Mouse (Mus musculus) spleen, postnatal 36 days (tissue): ENCODE results near the gene Vpreb3.

Source experiments
- DNase-seq, 2 experiments: peaks; one replicate each; pipeline ENCODE4 v3.0.0; 2022; ENCODE audit warnings: low spot score in 2 of 2, mixed read lengths in 1 of 2

Vpreb3 gene

DNA sequence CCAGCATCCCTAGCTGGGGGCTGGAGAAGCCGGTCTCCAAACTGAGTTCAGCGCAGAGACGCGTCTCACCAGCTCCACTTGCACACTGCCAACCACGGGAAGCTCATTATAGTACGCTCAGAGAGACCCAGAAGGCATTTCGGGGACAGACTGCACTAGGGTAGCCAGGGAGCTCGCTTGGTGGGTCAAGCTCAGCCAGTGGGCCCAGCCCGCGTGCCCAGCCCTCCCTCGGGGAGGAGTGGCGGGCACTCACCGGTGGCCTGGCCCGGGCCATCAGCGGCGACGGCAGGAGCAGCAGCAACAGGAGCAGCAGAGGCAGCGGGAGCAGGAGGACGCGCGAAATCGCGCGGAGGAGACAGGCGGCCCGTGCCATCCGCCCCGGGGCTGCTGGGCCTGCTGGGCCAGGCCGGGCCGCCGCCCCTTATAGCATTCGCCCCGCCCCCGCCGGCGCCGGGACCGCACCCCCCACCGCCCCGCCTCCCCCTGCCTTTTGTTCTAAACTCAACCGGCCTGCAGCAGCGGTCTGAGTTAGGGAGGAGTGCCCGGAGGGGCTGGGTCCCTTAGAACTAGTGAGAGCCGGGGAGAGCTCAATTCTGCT, 10.7 kb upstream of the Vpreb3 start:
- DNase-seq = peak; percentile 31 to 58

DNA sequence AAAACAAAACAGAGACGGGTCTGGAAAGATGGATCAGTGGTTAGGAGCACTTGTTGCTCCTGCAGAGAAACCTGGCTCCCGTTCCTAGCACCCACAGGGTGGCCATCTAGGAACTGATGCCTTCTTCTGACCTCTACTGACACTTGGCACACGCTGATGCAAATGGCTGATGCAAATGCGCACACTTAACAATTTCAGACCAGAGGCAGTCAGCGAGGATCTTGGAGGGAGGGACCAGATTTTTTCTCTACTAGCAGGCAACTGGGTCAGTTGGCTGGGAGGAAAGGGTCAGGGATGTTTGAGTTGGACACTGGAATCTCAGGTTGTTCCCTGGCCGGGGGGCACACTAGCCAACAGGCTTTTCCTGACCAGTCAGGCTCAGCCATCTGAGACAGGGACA, 10.0 kb upstream of the Vpreb3 start, which contains the start of gene Chchd10:
Gene Chchd10, plus strand, starts transcription at position 240 of the 400 bp plus-strand sequence.
- DNase-seq = no peak

DNA sequence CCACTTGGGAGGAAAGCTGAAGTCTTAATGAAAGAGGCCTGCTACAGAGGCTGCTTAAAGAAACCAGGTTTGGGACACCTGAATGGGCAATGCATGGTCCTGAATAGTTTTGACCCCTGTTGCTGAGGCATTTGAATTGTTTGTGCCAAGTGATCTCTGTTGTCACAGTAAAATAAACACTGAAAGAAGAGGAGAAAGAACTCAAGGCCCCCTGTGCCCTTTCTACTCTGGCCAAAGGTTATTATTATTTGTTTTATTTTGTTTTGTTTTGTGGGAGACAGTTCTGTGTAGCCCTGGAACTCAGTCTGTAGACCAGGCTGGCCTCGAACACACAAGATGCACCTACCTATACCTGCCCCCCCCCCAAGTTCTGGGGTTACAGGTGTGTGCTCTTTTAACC, 7.9 kb upstream of the Vpreb3 start:
- no peak for DNase-seq

DNA sequence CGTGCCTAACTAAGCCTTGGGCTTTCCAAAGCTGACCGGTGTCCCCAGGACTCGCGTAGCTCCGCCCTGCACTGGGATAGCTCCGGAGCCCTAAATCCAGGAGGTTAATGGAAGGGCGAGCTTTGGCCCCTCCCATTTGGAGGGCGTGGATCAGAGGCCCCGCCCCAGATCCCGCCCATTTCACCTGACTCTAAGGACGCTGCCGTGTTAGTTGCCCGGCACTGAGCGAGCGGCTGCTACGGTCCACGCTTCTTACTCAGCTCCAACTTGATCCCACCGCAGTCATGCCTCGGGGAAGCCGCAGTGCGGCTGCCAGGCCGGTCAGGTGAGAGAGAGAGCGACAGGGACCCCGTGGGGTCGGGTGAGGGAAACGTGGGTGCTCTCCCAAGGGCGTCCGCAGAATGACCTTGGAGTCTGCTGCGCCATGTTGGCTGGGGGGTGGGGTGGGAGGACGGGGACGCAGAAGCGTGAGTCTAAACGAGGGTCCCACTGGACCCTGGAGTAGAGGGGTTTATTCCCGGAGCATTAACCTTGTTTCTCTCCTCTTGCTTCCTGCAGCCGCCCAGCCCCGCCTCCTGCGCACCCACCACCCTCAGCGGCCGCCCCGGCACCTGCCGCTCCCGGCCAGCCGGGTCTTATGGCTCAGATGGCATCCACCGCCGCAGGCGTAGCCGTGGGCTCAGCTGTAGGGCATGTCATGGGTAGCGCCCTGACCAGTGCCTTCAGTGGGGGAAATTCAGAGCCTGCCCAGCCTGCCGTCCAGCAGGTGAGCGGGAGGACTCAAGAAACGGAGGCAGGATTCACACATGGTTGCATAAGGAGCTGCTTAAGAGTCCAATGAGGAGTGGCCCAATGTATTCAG, 6.9 kb upstream of the Vpreb3 start, which contains the start of gene Mmp11:
Gene Mmp11, minus strand, starts transcription at position 817 of the 862 bp plus-strand sequence.
- peak; percentile 58 to 66 for DNase-seq

DNA sequence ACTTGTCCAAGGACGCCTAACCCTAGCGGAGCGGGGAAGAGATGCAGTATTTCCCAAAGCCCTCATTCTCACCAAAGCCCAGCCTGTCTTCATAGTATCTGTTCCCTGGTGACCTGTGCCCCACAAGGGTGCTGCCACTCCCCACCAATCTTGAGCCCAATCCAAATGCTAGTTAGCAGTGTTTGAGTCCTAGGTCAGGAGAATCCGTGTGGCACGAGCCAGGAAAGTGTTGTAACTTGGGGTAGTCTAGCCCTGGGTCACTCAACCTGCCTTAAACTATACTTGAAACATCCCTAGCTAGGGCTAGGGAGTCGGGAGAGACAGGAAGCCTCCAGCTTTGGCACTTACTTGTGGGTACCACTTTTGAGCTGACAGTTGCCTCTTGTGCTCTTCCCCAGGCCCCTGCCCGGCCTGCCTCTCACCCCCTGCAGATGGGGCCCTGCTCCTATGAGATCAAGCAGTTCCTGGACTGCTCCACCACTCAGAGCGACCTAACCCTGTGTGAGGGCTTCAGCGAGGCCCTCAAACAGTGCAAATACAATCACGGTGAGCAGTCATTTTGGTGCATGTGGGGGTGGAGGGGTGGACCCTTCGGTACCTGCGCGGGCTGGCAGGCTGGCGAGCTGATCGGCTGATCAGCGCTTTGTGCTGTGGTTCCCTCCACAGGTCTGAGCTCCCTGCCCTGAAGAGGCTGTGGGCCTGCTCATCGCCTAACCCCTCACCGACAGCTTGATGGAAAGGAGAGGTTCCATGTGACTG, 5.8 kb upstream of the Vpreb3 start:
- peak; percentile 35 to 36 for DNase-seq

DNA sequence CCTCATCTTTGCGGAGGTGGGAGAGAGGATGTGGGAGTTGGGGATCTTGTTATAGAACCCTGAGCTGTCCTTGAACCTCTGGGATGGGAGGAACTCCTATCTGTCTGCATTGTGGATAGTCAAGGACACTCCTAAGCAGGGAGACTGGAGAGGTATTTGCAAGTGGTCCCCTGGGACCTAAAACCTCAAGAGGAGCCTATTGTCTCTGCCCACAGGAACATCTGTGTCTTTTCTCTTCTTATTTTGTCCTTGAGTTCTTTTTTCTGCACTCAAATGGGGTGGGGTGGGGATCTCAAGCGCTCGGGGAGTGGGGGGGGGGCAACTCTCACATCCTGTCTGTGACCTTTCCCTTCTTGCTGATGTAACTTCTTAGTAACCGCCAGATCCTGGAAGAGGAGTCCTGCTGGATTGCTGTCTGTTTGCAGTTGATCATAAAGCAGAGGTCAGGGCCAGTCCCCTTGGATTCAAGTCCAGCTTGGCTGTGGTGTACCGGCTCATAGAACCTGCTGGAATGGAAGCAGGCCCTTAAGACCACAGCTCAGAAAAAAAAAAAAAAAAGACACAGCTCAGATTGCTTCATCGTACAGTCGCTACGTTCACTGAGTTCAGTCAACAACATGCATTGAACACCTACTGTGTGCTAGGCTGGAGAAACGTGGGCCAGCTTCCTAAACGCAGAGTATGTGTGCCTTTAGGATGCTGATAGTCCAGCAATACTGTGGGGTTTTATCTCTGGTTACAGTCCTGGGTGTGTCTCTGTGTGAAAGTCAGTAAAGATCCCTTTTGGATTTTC, 4.8 kb upstream of the Vpreb3 start:
- peak; percentile 53 to 57 for DNase-seq

DNA sequence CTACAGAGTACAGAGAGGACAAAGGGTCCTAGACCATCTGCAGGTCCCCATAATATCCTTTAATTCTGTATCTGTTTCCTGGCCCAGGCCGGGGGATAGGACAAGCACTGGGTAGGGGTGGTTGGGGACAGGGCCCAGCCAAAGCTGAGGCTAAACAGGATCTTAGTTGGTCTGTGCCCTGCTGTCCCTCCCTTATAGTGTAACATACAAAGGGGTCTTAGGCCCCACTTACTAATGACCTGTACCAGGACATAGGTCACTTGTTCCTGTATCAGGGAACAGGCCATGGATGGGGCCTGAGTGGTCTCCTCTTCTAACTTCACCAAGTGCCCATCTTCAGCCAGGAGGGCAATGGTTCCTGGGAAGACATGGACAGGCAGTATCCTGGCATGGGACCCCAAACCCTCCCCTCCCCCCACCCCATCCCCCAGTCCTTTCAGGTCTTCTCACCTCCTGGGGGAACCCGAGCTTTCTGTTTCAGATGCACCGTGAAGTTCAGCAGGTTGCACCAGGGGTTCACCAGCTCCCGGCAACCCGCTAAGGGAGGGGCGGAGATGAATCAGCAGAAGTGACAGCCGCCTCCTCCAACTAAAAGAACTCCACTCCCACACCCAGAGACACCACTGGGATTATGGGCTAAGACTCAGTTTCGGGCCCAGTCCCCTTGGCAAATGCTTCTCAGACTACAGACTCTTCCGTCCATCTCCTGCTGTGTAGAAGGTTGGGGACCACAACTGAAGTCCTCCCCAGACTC, 3.2 kb upstream of the Vpreb3 start:
- peak; percentile 54 to 75 for DNase-seq

DNA sequence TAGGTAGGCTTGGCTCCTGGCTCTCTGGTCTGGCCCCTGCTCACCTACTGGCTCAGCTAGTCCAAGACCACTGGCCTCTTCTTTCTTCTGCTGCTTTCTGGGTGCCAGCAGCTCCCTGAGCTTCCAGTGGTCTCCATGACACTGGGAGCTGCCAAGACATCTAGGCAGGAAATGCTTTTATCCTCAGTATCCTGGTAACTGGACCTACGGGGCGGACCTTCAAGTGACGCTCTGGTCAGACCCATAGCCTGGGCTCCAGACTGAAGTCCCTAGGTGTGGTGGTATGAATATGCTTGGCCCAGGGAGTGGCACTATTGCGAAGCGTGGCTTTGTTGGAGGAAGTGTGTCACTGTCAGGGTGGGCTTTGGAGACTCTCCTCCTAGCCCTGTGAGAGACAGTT, 2.3 kb upstream of the Vpreb3 start, which contains the start of gene Gm867:
Gene Gm867, minus strand, starts transcription at position 153 of the 400 bp plus-strand sequence.
- DNase-seq = no peak

DNA sequence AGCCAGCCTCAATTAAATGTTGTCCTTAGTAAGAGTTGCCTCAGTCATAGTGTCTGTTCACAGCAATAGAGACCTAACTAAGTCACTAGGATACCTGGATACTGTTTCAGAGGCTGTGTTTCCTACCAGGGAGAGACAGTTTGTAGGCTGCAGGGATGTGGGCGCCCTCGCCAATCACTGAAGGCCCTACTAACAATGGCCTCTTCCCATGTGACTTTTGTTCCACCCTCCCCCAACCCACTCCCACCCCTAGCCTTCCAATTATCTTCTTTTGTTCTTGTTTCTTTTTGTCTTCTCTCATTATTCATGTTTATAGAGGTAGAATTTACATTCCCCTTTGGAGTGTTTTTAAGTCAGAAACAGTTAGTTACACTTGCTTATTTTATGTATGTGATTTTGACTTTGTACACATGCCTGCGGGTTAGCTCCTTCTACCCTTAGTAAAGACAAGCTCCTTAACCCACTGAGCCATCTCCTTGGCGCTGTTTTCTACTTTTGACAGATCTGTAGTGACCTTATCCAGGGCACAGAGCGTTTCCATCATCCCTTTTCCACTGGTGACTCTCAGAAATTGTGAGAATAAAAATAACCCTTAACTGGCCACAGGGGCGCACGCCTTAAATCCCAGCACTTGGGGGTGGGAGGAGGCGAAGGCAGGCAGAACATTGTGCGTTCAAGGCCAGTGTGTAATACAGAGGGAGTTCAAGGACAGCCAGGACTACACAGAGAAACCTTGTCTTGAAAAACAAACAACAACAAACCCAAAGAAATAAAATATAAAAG, 1.6 kb upstream of the Vpreb3 start:
- no peak for DNase-seq

DNA sequence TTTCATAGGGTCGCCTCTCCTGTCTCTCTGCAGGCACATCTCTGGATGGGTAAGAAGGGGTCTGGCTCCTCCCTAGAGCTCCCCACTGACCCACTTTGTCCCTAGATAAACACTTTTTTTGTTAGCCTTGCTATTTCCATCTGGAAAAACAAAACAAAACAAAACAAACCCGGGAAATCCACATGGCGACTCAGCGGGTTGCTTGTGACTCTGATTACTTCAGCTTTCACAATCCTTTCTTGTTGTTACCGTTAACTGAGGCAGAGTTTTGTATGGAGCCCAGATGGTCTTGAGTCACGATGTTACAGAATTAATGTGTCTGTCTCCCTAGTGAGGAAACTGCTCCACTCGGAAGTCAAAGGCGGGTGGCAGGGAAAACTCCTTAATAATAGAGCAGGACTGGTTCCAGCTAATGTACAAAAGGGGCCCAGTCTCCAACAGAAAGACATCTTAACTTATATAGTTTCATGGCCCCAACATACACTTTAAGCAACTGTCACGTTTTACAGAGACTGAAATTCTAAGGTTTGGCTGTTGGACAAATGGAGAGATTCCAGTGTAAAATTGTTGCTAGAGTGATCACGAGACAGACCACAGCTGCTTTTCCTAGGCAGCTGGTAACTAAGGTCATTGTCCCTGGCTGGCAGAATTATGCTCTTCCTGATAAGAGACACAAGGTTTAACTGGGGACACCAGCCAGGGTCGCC, 1.4 kb downstream of the Vpreb3 start:
- no peak for DNase-seq

DNA sequence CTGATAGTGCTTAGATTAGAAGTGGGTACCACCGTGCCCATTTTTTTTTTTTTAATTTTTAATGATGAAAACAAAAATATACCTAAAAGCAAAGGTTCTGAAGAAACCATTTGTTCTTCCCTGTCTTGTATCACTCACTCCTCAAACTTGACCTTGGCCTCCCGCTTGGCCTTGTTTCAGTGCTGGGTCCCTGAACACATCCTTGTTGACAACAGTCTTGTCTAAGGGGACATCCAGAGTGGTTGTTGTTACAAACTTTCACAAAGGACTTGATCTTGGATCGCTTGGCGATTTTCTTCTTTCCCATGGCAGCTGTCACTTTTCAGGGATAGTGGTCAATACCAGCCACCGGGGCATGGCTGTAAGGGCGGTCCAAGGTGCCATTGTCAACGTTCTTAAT, 2.4 kb downstream of the Vpreb3 start:
- DNase-seq = no peak

DNA sequence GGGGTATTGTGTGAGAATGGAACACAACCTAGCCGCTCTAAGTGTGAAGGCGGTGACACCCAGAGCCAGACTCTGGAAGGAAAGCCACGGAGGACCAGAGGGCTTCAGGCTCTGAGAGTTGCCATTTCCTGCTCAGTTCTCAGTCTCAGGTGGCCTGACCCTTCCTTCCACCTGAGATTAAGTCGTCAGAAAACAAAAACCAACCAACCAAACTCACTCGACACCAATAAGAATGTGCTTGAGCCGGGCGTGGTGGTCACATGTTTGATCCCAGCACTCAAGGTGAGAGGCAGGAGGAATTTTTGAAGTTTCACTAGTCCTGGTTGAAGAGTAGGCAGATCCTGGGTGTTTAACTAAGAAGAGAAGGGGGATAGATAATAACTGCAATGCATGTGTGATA, 3.0 kb downstream of the Vpreb3 start:
- no peak for DNase-seq

DNA sequence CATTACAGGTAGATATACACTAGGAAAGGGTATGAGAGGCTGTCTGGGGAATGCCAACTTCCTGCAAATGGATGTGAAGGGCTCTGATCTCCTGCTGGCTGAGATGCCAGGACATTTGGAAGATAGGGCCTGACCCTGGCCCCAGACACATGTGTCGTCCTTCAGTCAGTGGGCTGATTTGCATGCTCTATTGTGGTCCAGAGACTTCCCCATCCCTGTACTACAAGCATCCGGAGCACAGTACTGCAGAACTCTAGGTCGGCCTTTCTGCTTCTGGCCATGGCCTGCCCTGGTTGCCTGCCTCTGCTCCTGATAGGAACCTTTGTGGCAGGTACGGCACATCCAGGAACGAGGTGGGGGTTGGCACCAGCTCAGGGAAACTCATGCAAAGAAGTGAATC, 5.2 kb downstream of the Vpreb3 start:
- DNase-seq = peak; percentile 57 to 63

DNA sequence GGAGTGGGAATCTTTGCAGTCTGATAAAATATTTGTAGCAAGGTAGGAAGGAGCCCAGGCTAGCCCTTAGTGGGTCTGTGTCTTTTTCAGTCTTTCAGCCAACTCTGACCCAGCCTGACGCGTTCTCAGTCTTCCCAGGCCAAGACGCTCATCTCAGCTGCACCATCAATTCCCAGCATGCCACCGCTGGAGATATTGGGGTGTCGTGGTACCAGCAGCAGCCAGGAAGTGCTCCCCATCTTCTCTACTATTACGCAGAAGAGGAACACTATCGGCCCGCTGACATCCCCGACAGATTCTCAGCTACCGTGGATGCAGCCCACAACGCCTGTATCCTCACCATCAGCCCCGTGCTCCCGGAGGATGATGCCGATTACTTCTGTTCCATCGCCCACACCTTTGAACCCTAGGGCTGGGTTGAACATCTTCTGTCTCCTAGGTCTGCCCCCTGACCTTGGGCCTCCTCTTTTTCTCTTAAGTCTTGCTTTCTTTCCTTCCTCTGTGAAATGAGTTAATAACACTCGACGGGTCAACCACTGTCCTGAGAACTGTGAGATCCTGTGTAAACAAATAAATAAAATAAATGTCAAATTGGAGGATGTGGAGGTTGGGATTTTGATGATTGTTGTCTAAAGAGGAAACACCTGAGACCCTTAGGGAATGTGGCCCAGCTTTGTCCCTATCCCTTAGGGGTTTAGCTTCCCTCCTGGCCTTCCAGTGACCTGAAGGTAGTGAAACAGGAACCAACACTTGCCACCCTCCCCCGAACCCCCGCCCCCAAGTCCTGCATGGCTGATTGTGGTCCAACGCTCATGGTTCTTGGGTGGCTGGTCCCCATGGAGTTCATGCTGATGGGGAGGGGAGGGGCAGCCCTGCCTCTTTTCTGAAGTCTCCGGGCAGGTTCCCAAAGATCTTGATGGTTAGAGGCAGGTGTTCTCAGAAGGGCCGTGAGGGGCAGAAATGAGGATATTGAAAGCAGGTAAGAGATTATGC, 6.5 kb downstream of the Vpreb3 start:
- peak; percentile 84 to 86 for DNase-seq

DNA sequence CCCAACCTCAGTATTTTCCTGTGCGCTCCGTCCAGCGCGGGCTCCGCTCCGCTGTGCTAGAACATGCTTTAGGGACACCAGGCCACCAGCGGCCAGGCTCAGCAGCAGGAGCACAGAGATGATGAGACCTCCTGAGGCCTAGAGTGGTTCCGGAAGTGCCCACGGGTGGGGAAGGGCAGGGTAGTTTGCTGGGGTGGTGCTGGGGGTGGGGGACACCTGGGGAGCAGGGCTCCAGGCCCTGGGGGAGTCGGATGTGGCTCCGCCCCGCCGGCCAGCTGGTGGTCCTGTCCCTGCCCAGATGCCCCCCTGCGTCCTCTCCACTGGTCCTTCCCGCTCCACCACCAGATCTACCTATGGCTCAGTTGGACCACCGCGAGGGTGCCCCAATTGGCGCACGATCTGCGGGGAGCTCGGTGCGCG, 7.9 kb downstream of the Vpreb3 start:
- peak; percentile 70 for DNase-seq

DNA sequence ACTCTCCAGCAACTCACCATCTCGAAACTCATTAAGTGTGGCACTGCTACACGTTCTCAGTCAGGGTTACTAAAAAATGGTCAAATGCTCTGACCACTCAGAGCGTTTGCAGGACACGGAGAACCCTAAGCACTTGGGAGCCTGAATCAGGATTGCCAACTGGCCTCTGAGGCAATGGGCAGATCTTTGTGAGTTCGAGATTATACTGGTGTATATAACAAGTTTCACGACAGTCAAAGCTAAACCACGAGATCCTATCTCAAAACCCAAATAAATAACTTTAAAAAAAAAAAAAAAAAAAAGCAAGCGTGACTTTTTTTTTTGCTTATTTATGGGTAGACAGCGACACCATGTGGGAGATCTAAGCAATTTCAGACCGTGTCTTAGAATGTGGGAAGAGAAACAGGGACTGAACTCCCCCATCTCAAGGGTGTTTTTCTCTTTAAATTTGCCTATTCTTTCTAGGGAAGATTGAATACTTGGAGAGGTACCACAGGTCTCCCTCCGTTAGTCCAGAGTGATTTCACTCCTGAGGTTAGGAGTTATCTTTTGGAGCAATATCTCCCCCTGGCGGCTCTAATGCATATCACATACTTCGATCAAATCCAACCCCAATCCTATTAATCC, 8.7 kb downstream of the Vpreb3 start:
- DNase-seq = peak in 1 of 2 experiments; percentile 50

DNA sequence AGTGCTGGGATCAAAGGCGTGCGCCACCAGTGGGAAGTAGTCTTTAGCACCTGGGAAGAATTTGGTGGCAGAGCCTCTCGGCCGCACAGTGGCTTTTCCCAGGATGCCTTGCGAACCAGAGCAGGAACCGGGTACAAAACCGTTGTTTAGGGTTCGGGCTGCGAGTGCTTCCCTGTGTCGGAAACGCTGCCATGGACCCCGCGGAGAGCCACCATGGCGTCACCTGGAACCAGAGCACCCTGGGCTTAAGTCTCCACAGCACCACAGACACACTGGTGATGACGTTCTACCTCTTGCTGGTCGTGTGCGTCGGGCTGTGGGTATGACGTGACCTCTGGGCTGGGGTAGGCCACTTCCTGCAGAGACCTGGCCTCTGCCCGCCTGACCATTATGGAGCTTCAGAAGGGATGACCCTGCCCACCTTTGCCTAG, 11.5 kb downstream of the Vpreb3 start, which contains the start of gene Gm5134:
Gene Gm5134, plus strand, starts transcription at position 134 of the 431 bp plus-strand sequence.
- DNase-seq = no peak
